Mouse (Mus musculus) urinary bladder, adult 18-20 months (tissue): ENCODE data around the gene Cpeb3.
"Not testable (repeated sequence)": the region's sequence is repeated elsewhere in the genome, so short reads cannot be mapped to it uniquely, and the experiment has no call there.

Experiments
- DNase-seq, 2 experiments: peaks; one replicate each; pipeline ENCODE4 v3.0.0; 2022; ENCODE audit warnings: low spot score in 2 of 2, mixed read lengths in 2 of 2

Cpeb3 gene

DNA sequence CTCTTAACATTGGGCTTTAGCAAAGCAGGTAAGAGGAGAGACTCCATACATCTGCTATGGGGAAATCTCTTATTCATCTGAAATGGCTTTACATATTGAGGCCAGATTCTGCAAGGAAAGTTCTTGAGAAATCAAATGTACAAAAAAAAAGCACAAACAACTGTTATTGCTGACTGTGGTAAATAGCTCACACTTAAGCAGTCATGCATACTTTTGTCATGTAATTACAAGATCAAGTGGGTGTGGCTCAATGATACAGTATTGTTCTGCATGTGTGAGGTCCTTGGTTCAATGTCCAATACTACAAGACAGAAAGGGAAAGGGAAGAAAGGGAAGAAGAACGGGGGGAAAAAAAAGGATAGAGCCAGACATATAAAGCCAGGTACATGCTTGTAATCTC is 62.6 kb downstream of the Cpeb3 start:
- no peak for DNase-seq

DNA sequence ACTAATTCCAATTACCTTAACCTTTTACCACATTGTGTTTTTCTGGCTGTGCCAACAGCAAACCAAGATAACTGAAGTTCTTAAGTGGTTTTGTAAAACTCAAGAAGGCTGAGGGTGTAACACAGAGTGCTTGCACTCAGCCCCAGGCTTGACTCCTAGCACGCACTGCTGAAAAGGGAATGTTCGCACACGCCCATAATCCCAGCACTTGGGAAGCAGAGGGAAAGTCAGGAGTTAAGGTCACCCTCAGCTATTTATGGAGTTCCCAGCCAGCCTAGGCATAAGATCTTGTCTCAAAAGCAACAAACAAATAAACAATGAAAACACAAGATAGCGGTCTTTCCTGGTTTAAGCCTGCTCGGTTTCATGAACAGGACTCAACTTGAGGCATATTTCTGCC is 63.0 kb downstream of the Cpeb3 start:
- DNase-seq: no peak

GRCm38 (mm10) chr19:37141623-37142022 is 66.8 kb downstream of the Cpeb3 start:
- DNase-seq: no peak

DNA sequence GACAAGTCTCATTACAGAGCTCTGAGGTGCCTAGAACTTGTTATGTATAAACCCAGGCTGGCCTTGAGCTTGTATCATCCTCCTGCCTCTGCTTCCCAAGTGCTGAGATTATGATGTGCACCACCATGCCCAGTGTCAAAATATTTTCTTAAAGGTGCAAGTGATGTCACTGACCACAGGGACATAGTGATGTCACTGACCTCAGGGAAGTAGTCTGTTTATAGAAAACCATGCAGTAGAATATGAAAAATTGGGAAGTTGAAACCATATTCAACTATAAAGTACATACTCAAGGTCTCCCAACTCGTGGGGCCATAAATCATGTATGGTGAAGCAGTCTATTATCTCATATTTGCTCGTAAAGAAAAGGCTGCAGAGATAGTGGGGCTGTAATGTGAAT is 71.3 kb downstream of the Cpeb3 start:
- DNase-seq: no peak

- DNase-seq: not testable (repeated sequence)
Observed at GRCm38 (mm10) chr19:37135459-37135858, 72.9 kb downstream of the Cpeb3 start.

- DNase-seq: no peak
Observed at GRCm38 (mm10) chr19:37133666-37134065, 74.7 kb downstream of the Cpeb3 start.

DNA sequence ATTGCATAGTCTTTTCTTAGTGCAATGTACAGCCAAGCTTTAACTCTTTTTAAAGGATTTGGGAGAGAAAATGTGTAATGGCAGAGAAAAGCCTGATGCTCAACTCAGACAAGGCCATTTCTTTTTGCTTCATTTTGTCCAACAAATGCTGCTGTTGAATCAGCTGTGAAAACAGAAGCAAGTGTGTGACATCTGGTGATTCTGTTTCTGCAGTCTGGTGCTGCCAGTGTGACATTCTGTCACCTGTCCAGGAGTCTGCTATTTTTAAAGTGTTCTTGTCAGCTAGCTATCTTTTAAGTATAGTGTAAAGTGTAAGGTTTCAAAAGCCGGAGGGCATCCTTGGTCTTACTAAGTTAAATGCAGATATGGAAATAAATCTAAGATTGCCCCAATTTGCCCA is 76.7 kb downstream of the Cpeb3 start:
- DNase-seq: no peak

- DNase-seq: no peak
Observed at GRCm38 (mm10) chr19:37128461-37128860, 79.9 kb downstream of the Cpeb3 start.

DNA sequence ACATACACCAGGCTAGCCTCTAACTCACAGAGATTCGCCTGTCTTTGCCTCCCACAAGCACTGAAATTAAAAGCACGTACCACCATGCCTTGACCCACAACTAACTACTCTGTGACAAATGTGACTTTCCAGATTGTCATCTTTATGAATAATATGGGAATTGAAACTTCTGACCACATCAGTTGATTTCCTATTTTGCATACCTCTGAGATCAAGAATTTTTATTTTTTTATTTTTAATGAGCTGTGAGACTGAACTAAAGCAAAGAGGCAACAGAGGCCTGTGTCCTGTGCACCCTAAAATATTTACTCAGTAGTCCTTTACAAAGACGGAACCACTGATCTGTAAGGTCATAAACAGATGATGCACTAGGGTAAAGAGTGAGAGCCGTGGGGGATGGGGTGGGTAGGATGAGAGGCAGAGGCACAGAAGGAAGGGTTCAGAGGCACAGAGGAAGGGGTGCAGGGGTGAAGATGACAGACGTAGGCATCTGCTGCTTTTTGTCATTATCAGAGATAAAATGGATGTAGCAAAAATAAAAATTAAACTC is 81.3 kb downstream of the Cpeb3 start:
- no peak for DNase-seq

DNA sequence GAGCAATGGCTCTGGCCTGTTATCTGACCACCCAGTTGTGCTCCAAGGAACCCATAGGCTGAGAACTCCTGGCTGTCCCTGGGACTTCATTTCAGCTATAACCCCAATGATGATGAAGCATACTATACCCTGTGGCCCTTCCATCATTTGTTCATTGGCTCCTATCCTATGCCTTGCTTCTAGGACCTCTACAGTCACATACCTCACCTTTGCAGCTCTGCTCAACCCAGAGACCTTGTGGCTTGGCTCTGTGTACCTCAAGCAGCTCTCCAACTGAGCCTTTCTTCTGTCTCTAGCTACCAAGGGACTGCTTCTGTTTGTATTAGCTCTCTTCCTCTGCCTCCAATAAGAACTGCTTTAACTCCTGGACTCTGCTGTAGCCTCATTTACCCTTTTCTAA is 83.4 kb downstream of the Cpeb3 start:
- no peak for DNase-seq

DNA sequence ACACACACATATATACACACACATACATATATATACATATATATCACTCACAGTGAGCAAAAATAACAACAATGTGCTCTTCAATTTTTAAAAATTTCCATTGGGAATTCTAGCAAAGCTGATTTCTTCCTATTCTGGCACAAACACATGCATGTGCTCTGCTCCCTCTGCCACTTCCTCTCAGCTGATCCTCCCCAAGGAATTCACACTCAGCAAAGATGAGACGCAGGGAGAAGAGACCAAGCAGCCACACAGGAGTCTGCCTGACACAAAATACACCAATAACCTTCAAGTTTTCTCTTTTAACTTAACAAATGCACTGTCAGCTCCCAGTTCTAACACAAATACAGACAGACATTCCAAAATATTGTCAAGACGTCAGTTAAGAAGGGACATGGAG is 89.1 kb downstream of the Cpeb3 start:
- DNase-seq: no peak

- DNase-seq: no peak
Observed at GRCm38 (mm10) chr19:37115824-37116223, 92.6 kb downstream of the Cpeb3 start.

- DNase-seq: no peak
Observed at GRCm38 (mm10) chr19:37115374-37115773, 93.0 kb downstream of the Cpeb3 start.

- DNase-seq: no peak
Observed at GRCm38 (mm10) chr19:37111831-37112230, 96.6 kb downstream of the Cpeb3 start.

GRCm38 (mm10) chr19:37110494-37110893 is 97.9 kb downstream of the Cpeb3 start:
- DNase-seq: no peak

- DNase-seq: no peak
Observed at GRCm38 (mm10) chr19:37109853-37110252, 98.5 kb downstream of the Cpeb3 start.

GRCm38 (mm10) chr19:37100689-37101088 is 107.7 kb downstream of the Cpeb3 start:
- DNase-seq: no peak

DNA sequence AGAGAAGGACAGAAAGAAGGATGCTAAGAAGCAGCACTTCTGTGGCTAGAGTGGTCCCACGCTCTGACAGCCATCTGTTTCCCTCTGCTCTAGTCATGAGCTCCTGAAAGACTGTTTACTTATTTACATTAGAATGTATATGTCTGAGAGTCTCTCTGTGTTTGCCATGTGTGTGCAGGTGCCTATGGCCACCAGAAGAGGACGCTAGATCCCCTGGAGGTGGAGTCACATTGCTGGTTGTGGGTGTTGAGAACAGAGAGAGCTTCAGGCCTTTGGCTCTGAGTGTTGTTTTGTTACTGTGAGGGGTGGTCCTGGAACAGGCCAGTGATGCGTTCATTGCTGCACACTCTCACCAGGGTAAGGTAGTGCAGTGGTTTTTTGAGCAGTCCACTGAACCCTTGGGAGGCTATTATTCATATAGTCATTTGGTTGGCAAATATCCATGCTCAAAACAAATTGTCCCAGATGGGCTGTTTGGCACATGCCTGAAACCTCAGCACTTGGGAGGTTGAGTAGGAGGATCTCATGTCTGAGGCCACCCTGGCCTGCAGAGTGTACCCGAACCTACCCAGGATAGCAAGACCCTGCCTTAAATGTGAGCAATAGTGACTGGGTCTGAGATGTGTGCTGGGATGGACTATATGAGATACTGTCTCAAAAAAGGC is 112.6 kb downstream of the Cpeb3 start:
- no peak for DNase-seq

DNA sequence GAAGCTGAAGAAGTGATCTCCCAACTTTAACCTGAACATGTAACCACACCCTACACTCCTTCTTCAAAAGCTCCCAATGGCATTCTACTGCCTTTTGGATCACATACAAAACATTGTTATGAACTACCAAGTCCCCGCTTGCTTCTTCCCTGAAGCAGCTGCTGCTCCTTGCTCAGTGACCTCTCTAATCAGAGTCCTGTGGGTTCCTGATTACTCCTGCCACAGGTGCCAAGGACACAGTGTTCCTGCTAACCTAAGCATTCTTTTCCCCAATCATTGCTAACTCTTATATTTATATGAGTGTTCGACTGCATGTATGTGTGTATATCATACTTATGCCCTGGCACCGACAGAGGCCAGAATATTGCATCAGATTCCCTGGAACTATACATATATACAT is 115.2 kb downstream of the Cpeb3 start:
- no peak for DNase-seq

GRCm38 (mm10) chr19:37090146-37091061 is 118.0 kb downstream of the Cpeb3 start:
- no peak for DNase-seq

DNA sequence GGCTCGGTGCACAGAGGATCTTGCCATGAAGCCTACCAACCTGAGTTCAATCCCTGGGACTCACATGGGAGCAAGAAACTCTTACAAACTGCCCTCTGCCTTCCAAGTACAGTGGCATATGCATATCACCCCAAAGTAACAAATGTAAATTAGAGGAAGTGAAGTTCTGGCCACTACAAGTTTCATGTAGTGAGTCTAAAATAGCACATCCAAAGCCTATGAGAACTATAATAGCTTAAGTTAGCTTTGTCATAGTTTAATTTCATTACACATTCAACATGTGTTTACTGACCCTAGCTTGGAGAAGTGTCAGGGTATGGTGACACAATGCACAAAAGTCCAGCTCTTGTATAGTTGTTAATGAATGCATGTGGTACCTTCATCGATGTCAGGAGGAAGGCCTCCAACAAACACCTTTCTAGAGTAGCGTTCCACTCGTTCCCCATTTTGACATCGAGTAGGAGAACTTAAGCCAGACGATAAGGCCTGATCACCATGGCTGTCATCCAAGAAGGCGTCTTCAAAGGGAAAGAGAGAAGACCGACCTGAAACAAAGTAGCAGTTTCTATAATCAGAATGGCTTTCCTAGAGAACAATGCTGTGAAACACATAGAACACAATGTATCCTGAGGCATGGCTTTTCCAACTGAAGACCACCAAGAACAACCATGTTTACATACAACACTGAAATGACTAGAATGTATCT is 120.2 kb downstream of the Cpeb3 start:
- no peak for DNase-seq

DNA sequence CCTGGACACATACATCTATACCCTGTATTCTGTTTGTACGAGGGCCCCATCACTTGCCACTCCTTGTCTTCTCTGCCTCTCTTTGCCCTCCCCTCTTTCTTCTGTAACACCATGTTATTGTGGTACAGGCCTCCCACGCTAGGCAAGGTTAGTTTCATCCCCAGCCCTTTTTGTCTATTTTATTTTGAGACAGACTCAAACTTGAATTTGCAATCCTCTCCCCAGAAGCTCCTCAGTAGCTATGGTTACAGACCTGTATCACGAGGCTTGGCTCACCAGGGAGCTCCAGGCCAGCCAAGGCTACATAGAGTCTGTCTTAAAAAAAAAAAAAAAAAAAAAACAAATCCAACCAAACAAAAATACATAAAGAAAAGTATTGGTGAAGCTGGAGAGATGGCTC is 123.9 kb downstream of the Cpeb3 start:
- DNase-seq: no peak
